Mouse (Mus musculus): ENCODE measurements around the gene Clip3. TPM values are rescaled to one million over a fixed set of nuclear protein-coding genes. Genes with fewer than 3 reads are reported as not detected.

Gene Clip3
- polyA plus RNA-seq, 2 experiments: 55.1 to 106 TPM

DNA sequence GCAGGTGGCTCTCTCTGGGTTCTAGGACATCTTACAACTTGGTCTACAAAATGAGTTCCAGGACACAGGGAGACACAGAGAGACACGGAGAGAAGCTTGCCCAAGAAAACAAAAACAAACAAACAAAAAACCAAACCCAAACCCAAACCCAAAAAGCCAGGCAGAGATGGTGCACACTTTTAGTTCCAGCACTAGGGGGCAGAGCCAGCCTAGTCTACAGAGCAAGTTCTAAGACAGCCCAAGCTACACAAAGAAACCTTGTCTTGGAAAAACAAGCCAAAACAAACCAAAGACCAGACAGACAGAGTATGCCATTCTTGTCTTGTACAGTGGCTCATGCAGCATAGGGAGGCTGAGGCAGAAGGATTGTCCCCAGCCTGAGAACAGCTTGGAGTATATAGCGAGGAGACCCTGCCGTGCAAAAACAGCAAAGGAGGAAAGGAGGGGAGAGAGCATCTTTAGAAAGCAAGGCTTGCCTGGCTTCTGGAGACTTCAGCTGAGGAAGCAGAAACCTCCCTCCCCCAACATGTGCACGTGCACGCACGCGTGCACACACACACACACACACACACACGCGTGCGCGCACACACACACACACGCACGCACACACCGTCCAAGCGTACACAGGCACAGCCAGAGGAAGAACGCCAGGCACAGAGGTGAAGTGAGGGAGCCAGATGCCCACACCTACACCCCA lies 14.7 kb downstream of the Clip3 start:
- WGBS: 90% methylated on average over 16 of the region's 16 CpGs
- Histone ChIP-seq H3K27ac (replicated peaks; ENCODE audit: low read depth, low read length) (no peak overlapping the region), H3K4me1 (ENCODE audit: control insufficient read depth, insufficient read depth, low read length) (peaks cover 5% of the 10 kb centered on the region), H3K4me2 (replicated peaks; ENCODE audit: low read depth, low read length, severe bottlenecking) (no peak overlapping the region), H3K9me3 (ENCODE audit: control insufficient read depth, low read length) (no peaks in the 10 kb centered on the region), H3K4me3 (replicated peaks; ENCODE audit: low read length) (no peak overlapping the region), H3K36me3 (ENCODE audit: control insufficient read depth, insufficient read depth, low read length) (peaks cover 53% of the 10 kb centered on the region), H3K27me3 (ENCODE audit: control insufficient read depth, insufficient read depth, low read length) (no peaks in the 10 kb centered on the region), H3K9ac (ENCODE audit: low read depth, low read length, severe bottlenecking) (no peak overlapping the region)
- ATAC-seq (ENCODE audit: low FRiP score, low read depth): no peak
- TF ChIP-seq POLR2A (IDR thresholded peaks at IDR 0.05; ENCODE audit: borderline replicate concordance, extremely low read depth, insufficient read depth, insufficient read length): no peak
- DNase-seq (ENCODE audit: low spot score): no peak

DNA sequence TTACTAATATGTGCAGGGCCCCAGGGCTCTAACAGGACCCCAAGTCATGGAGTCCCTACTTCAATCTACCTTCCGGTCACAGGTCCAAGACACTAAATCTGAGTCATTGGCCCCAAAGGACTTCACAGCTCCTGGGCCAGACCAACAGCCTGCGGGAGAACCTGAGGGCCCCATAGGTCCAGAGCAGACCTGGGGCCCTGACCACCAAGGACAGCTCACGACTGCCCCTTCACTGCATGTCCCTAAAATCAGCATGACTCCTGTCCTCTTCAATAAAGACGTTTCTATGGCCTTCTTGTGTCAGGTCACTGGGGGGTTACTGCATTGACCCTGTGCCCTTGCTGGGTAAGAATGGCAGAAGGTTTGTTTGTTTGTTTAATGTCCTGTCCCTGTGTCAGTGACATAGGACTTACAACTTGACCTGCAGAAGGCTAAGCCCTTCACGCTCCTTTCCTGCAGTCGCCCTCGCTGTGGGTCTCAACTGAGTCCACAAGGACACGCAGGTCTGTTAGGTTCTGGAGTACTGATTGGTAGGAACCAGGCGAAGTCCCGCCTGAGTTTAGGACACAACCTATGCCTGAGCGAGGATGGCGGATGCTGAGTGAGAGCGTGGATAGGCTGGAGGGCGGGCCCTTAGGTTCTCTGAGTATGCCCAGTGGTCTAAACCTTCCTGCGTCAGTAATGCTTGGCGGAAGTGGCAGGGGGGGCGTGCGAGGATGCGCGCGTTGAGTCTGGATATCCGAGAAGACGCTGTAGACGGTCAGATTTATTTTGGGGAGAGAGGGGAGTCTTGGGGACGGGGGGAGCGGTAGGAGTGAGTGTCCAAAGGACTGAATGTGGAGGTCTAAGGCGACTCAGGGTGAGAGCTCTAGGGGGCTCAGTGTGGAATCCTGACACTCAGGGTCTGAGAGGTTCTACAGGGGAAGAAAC lies 16.8 kb downstream of the Clip3 start, which contains the start of gene Alkbh6:
TSS of gene Alkbh6 (plus strand) at position 642 of the 930 bp plus-strand sequence.
- Histone ChIP-seq H3K4me3 (replicated peaks; ENCODE audit: low read length) (peak within 1 kb of the TSS; percentile 61), H3K27me3 (ENCODE audit: control insufficient read depth, insufficient read depth, low read length) (no peaks in the 10 kb centered on the region), H3K4me2 (replicated peaks; ENCODE audit: low read depth, low read length, severe bottlenecking) (peak within 1 kb of the TSS; percentile 80), H3K4me1 (ENCODE audit: control insufficient read depth, insufficient read depth, low read length) (peaks cover 5% of the 10 kb centered on the region), H3K9me3 (ENCODE audit: control insufficient read depth, low read length) (no peaks in the 10 kb centered on the region), H3K36me3 (ENCODE audit: control insufficient read depth, insufficient read depth, low read length) (peaks cover 45% of the 10 kb centered on the region), H3K27ac (replicated peaks; ENCODE audit: low read depth, low read length) (no peak within 1 kb of the TSS), H3K9ac (ENCODE audit: low read depth, low read length, severe bottlenecking) (peak within 1 kb of the TSS; percentile 61)
- ATAC-seq (ENCODE audit: low FRiP score, low read depth) (peak; percentile 99), DNase-seq (ENCODE audit: low spot score) (peak; percentile 97)
- 3% methylated on average over 27 of the region's 27 CpGs for WGBS
- no peak for TF ChIP-seq POLR2A (IDR thresholded peaks at IDR 0.05; ENCODE audit: borderline replicate concordance, extremely low read depth, insufficient read depth, insufficient read length)

DNA sequence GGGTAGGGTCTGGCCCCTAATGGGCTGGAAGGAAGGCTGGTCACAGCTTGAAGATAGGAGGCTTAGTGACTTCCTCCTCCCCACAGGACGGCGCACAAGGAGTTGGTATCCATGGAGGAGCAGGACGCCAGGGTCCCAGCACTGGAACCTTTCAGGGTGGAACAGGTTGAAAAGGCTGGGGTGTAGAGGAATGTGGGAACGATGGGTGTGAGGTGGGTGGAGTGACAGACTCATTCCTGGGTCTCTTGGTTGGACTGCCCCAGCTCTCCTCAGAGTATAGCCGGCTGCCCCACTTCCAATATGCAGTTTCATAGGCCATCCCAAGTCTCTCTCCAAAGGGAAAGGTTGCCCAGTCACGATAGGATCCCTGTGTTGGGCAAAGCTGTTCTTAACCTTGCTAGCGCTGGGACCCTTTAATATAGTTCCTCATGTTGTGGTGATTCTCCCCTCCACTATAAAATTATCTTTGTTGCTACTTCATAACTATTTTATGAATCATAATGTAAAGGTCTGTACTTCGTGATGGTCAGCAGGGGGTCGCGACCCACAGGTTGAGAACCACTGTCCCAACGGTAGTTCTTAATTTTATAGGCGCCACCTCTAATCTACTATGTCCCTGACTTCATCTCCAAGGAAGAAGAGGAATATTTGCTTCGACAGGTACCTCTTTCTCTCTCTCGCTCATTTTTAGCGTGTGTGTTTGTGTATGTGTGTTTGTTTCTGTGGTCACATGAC lies 18.0 kb downstream of the Clip3 start:
- DNase-seq (ENCODE audit: low spot score) (no peak), ATAC-seq (ENCODE audit: low FRiP score, low read depth) (no peak)
- WGBS: 63% methylated on average over 15 of the region's 15 CpGs
- H3K9ac ChIP-seq (ENCODE audit: low read depth, low read length, severe bottlenecking): peak overlapping the region; percentile 61
- no peaks in the 10 kb centered on the region for H3K27me3 ChIP-seq (ENCODE audit: control insufficient read depth, insufficient read depth, low read length)
- no peak for TF ChIP-seq POLR2A (IDR thresholded peaks at IDR 0.05; ENCODE audit: borderline replicate concordance, extremely low read depth, insufficient read depth, insufficient read length)
- H3K4me1 ChIP-seq (ENCODE audit: control insufficient read depth, insufficient read depth, low read length): peaks cover 5% of the 10 kb centered on the region
- H3K27ac ChIP-seq (replicated peaks; ENCODE audit: low read depth, low read length): no peak overlapping the region
- peak overlapping the region; percentile 61 for H3K4me3 ChIP-seq (replicated peaks; ENCODE audit: low read length)
- H3K36me3 ChIP-seq (ENCODE audit: control insufficient read depth, insufficient read depth, low read length): peaks cover 38% of the 10 kb centered on the region
- H3K4me2 ChIP-seq (replicated peaks; ENCODE audit: low read depth, low read length, severe bottlenecking): peak overlapping the region; percentile 80
- H3K9me3 ChIP-seq (ENCODE audit: control insufficient read depth, low read length): no peaks in the 10 kb centered on the region

DNA sequence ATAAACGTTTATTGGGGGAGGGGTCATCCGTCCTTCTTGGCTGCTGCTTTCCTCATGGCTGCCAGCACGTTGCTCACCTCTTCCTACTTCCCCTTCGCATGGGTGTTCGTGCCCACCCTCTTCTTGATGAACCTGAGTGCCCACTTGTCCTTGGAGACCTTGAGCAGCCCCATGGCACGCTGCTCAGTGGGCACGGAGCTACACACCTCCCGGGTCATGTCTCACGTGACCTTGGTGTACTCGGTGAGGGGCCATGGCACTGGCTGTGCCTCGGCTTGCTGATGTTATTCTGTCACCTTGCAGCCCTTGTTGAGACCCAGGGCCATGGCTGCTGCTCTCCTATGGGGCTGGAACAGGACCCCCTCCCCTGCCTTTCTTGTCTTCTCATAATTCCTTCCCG lies 18.6 kb downstream of the Clip3 start:
- Histone ChIP-seq H3K4me2 (replicated peaks; ENCODE audit: low read depth, low read length, severe bottlenecking) (no peak overlapping the region), H3K9me3 (ENCODE audit: control insufficient read depth, low read length) (no peaks in the 10 kb centered on the region), H3K27me3 (ENCODE audit: control insufficient read depth, insufficient read depth, low read length) (no peaks in the 10 kb centered on the region), H3K27ac (replicated peaks; ENCODE audit: low read depth, low read length) (no peak overlapping the region), H3K9ac (ENCODE audit: low read depth, low read length, severe bottlenecking) (no peak overlapping the region), H3K36me3 (ENCODE audit: control insufficient read depth, insufficient read depth, low read length) (peaks cover 38% of the 10 kb centered on the region), H3K4me3 (replicated peaks; ENCODE audit: low read length) (no peak overlapping the region), H3K4me1 (ENCODE audit: control insufficient read depth, insufficient read depth, low read length) (peaks cover 7% of the 10 kb centered on the region)
- 84% methylated on average over 12 of the region's 12 CpGs for WGBS
- no peak for TF ChIP-seq POLR2A (IDR thresholded peaks at IDR 0.05; ENCODE audit: borderline replicate concordance, extremely low read depth, insufficient read depth, insufficient read length)
- ATAC-seq (ENCODE audit: low FRiP score, low read depth): no peak
- no peak for DNase-seq (ENCODE audit: low spot score)
